Mouse (Mus musculus): ENCODE data around the gene Nr2e1. TPM values are rescaled to one million over a fixed set of nuclear protein-coding genes. Genes with fewer than 3 reads are reported as not detected.
A peak's percentile ranks its signal among the peaks of the same experiment; 100 is the strongest.

Nr2e1 gene
- polyA plus RNA-seq, 1 experiment, result not detected

DNA sequence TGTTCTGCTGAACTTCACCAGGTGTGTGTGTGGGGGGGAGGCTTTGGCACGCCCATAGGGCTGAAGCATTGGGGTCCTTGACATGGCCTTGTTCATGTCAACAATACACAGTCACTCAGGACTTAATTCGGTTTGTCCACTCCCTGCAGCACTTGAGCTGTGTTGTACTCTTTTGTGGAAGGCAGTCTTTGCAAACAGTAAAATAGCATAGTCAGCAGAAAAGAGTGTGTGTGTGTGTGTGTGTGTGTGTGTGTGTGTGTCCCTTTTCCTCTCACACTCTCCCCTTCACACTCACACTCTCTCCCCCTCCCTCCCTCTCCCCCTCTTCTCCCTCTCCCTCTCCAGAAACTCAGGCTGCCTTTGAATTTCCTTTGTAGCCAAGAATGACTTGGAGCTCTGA is 34.9 kb upstream of the Nr2e1 start:
- TF ChIP-seq CEBPB (IDR thresholded peaks at IDR 0.05; ENCODE audit: low read depth), result no peak
- no peak for TF ChIP-seq MYOG (IDR thresholded peaks at IDR 0.05; ENCODE audit: control insufficient read depth, extremely low read depth, insufficient read length)
- TF ChIP-seq USF1 (IDR thresholded peaks at IDR 0.05; ENCODE audit: low read depth), result no peak
- no peaks in the 10 kb centered on the region for H3K79me3 ChIP-seq (ENCODE audit: low read depth)
- H3ac ChIP-seq (ENCODE audit: control insufficient read depth, insufficient read length, low read depth), result no peak overlapping the region
- no peak overlapping the region for H3K4me3 ChIP-seq (ENCODE audit: insufficient read depth, poor library complexity, severe bottlenecking)
- H3K36me3 ChIP-seq (ENCODE audit: control insufficient read depth, insufficient read depth), result no peaks in the 10 kb centered on the region
- H3K27me3 ChIP-seq (ENCODE audit: control insufficient read depth, insufficient read depth, insufficient read length), result no peaks in the 10 kb centered on the region
- H3K79me2 ChIP-seq (ENCODE audit: control insufficient read depth, insufficient read depth), result no peaks in the 10 kb centered on the region

DNA sequence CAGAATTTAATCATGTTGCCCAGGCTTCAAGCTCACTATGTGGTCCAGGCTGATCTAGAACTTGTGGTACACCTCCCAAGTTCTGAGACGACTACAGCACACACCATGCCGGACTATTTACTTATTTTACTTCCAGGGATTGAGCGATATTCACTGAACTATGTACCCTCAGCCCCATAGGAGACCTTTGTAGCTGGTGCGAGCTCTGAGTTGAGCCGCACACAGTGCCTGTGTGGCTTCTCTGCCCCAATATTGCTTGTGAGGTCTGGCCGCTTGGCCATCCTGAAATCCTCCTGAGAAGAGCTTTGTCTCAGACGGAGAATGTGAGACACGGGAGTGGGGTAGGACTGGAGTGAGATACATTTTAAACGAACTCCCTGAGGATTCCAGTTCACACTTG is 31.3 kb upstream of the Nr2e1 start:
- H3K36me3 ChIP-seq (ENCODE audit: control insufficient read depth, insufficient read depth), result no peaks in the 10 kb centered on the region
- H3K4me3 ChIP-seq (ENCODE audit: insufficient read depth, poor library complexity, severe bottlenecking), result no peak overlapping the region
- no peak overlapping the region for H3ac ChIP-seq (ENCODE audit: control insufficient read depth, insufficient read length, low read depth)
- no peaks in the 10 kb centered on the region for H3K27me3 ChIP-seq (ENCODE audit: control insufficient read depth, insufficient read depth, insufficient read length)
- no peaks in the 10 kb centered on the region for H3K79me2 ChIP-seq (ENCODE audit: control insufficient read depth, insufficient read depth)
- no peaks in the 10 kb centered on the region for H3K79me3 ChIP-seq (ENCODE audit: low read depth)
- TF ChIP-seq MYOG (IDR thresholded peaks at IDR 0.05; ENCODE audit: control insufficient read depth, extremely low read depth, insufficient read length) (no peak), USF1 (IDR thresholded peaks at IDR 0.05; ENCODE audit: low read depth) (no peak), CEBPB (IDR thresholded peaks at IDR 0.05; ENCODE audit: low read depth) (no peak), CTCF (IDR thresholded peaks at IDR 0.05; ENCODE audit: control insufficient read depth, insufficient read depth, insufficient read length) (no peak), FOSL1 (IDR thresholded peaks at IDR 0.05; ENCODE audit: insufficient read depth, low read length, poor library complexity, severe bottlenecking) (no peak), MYOD1 (IDR thresholded peaks at IDR 0.05; ENCODE audit: control insufficient read depth, insufficient read length, low read depth) (no peak), MAX (IDR thresholded peaks at IDR 0.05) (no peak)

DNA sequence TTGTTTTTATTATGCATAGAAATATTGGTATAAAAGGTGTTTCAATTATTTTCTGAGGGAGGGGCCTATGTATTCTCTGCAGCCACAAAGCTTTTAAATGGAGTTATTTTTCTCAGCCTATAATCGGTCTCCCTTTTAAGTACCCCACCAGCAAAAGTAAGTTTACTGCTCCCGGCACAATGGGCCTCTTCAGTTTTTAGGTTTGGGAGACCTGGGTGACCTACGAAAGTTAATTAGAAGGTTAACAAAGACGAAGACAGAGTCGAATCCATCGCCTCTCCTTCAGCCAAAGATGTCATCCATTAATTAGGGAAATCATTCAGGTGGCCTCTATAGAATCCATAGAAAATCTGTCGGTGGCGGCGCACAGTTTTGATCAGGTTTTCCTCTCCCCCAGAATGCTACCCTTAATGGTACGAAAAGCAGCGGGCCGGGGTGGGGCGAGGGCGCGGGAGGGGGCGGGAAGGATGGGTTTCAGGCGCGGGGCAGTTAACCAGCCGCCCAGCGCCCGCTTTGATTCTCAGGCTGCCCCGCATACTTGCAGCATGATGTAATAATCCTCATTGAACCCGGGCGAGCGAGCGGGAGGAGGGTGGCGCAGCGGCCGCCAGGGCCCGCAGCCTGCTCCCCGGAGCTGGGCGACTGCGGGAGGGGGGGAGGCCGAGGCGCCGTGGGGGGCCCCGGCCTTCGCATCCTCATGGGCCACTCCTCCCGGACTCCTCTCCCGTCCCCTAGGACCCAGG is 30.4 kb upstream of the Nr2e1 start:
- TF ChIP-seq CEBPB (IDR thresholded peaks at IDR 0.05; ENCODE audit: low read depth) (no peak), CTCF (IDR thresholded peaks at IDR 0.05; ENCODE audit: control insufficient read depth, insufficient read depth, insufficient read length) (no peak), MYOD1 (IDR thresholded peaks at IDR 0.05; ENCODE audit: control insufficient read depth, insufficient read length, low read depth) (no peak), FOSL1 (IDR thresholded peaks at IDR 0.05; ENCODE audit: insufficient read depth, low read length, poor library complexity, severe bottlenecking) (no peak), USF1 (IDR thresholded peaks at IDR 0.05; ENCODE audit: low read depth) (no peak), MAX (IDR thresholded peaks at IDR 0.05) (no peak), MYOG (IDR thresholded peaks at IDR 0.05; ENCODE audit: control insufficient read depth, extremely low read depth, insufficient read length) (no peak)
- H3K27me3 ChIP-seq (ENCODE audit: control insufficient read depth, insufficient read depth, insufficient read length), result no peaks in the 10 kb centered on the region
- H3K79me2 ChIP-seq (ENCODE audit: control insufficient read depth, insufficient read depth), result no peaks in the 10 kb centered on the region
- H3K79me3 ChIP-seq (ENCODE audit: low read depth), result no peaks in the 10 kb centered on the region
- no peaks in the 10 kb centered on the region for H3K36me3 ChIP-seq (ENCODE audit: control insufficient read depth, insufficient read depth)
- no peak overlapping the region for H3K4me3 ChIP-seq (ENCODE audit: insufficient read depth, poor library complexity, severe bottlenecking)
- H3ac ChIP-seq (ENCODE audit: control insufficient read depth, insufficient read length, low read depth), result peak overlapping the region; percentile 35

DNA sequence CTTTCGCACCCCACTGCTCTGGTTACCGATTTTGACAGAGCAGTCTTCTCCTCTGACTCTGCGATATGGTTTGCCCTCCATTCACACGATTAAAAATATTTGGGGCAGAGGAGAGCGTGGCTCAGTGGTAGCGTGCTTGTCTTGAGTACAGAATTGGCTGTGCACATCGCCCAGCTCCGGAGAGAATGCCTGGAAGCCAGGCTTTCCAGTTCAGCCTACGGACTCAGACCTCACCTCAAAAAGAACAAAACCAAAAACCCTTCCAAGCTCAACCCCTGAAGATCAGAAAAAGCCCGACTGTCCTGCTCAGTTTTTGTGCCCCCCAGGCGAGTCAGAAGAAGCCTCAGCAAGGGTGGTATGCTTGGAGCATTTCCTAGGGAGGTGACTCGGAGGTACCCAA is 29.6 kb upstream of the Nr2e1 start:
- Histone ChIP-seq H3K79me2 (ENCODE audit: control insufficient read depth, insufficient read depth) (no peaks in the 10 kb centered on the region), H3K36me3 (ENCODE audit: control insufficient read depth, insufficient read depth) (no peaks in the 10 kb centered on the region), H3K79me3 (ENCODE audit: low read depth) (no peaks in the 10 kb centered on the region), H3K27me3 (ENCODE audit: control insufficient read depth, insufficient read depth, insufficient read length) (no peaks in the 10 kb centered on the region), H3ac (ENCODE audit: control insufficient read depth, insufficient read length, low read depth) (no peak overlapping the region), H3K4me3 (ENCODE audit: insufficient read depth, poor library complexity, severe bottlenecking) (no peak overlapping the region)
- no peak for TF ChIP-seq CTCF (IDR thresholded peaks at IDR 0.05; ENCODE audit: control insufficient read depth, insufficient read depth, insufficient read length)
- TF ChIP-seq MAX (IDR thresholded peaks at IDR 0.05), result no peak
- no peak for TF ChIP-seq CEBPB (IDR thresholded peaks at IDR 0.05; ENCODE audit: low read depth)
- TF ChIP-seq MYOG (IDR thresholded peaks at IDR 0.05; ENCODE audit: control insufficient read depth, extremely low read depth, insufficient read length), result no peak
- TF ChIP-seq USF1 (IDR thresholded peaks at IDR 0.05; ENCODE audit: low read depth), result no peak
- TF ChIP-seq FOSL1 (IDR thresholded peaks at IDR 0.05; ENCODE audit: insufficient read depth, low read length, poor library complexity, severe bottlenecking), result no peak
- no peak for TF ChIP-seq MYOD1 (IDR thresholded peaks at IDR 0.05; ENCODE audit: control insufficient read depth, insufficient read length, low read depth)

DNA sequence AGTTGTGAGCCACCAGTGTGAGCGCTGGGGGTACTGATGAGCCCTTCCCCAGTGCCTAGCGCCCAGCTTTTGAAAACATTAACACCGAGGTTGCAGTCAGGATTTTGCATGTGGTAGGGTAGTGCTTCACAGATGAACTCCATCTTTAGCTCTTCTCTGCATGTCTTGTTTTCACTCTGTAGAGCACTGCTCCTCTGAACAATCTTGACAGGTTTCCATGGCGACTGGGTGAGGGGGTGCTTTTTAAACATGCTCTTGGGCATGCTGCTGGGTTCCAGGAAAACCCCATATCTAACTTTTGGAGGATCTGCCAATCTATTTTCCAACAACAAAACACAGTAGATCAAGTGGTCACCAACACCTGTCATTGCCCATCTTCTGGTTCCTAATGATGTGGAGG is 23.3 kb upstream of the Nr2e1 start:
- no peaks in the 10 kb centered on the region for H3K27me3 ChIP-seq (ENCODE audit: control insufficient read depth, insufficient read depth, insufficient read length)

More for the DNA sequence above, 23.3 kb upstream of the Nr2e1 start:
- Histone ChIP-seq H3K4me3 (ENCODE audit: insufficient read depth, poor library complexity, severe bottlenecking) (no peak overlapping the region), H3K36me3 (ENCODE audit: control insufficient read depth, insufficient read depth) (no peaks in the 10 kb centered on the region), H3ac (ENCODE audit: control insufficient read depth, insufficient read length, low read depth) (no peak overlapping the region), H3K79me2 (ENCODE audit: control insufficient read depth, insufficient read depth) (no peaks in the 10 kb centered on the region), H3K79me3 (ENCODE audit: low read depth) (no peaks in the 10 kb centered on the region)
- TF ChIP-seq CEBPB (IDR thresholded peaks at IDR 0.05; ENCODE audit: low read depth) (no peak), USF1 (IDR thresholded peaks at IDR 0.05; ENCODE audit: low read depth) (no peak), MAX (IDR thresholded peaks at IDR 0.05) (no peak), FOSL1 (IDR thresholded peaks at IDR 0.05; ENCODE audit: insufficient read depth, low read length, poor library complexity, severe bottlenecking) (no peak), CTCF (IDR thresholded peaks at IDR 0.05; ENCODE audit: control insufficient read depth, insufficient read depth, insufficient read length) (no peak), MYOD1 (IDR thresholded peaks at IDR 0.05; ENCODE audit: control insufficient read depth, insufficient read length, low read depth) (no peak), MYOG (IDR thresholded peaks at IDR 0.05; ENCODE audit: control insufficient read depth, extremely low read depth, insufficient read length) (no peak)
